Mouse (Mus musculus) left cerebral cortex, adult 2 months (tissue): ENCODE results near the gene Hspa1l. TPM values are rescaled to one million over a fixed set of nuclear protein-coding genes. Genes with fewer than 3 reads are reported as not detected.
"Not testable (repeated sequence)": the region's sequence is repeated elsewhere in the genome, so short reads cannot be mapped to it uniquely, and the experiment has no call there.

ENCODE experiments used
- DNase-seq, 2 experiments: peaks; one replicate each; pipeline ENCODE4 v3.0.0; 2021 to 2022; ENCODE audit warnings: low spot score in 2 of 2, mixed read lengths in 1 of 2; ENCODE audit errors: extremely low spot score in 1 of 2
- H3K27ac ChIP-seq: fragments of 200-600 bp; 2 replicates; pipeline ENCODE4 v1.8.1; 2022
- H3K4me3 ChIP-seq: fragments of 200-600 bp; 2 replicates; pipeline ENCODE4 v1.8.1; 2022
- CTCF ChIP-seq: fragments of 200-600 bp; IDR thresholded peaks from 2 replicates; pipeline ENCODE4 v1.8.1; 2022; ENCODE audit warnings: antibody characterized with exemption, mild to moderate bottlenecking, moderate library complexity
- intact Hi-C: fragments of 180-260 bp; cut with DNase I; formaldehyde crosslinking; loops from one replicate; pipeline ENCODE4 v1.15.1; 2025
- long read RNA-seq, 2 experiments: library from polyadenylated mRNA; stranded (forward); transcript quantifications; one replicate each; pipeline ENCODE4 v2.0.0; 2021; ENCODE audit warnings: borderline mapping rate in 2 of 2
- total RNA-seq, 2 experiments: library from RNA; stranded (reverse); gene quantifications; 2 replicates each; pipeline ENCODE4 v1.2.3; 2021

The Hspa1l gene
- under 1 TPM; 0.34 to 0.42 TPM for total RNA-seq
- long read RNA-seq, experiment 1 = 0 reads
- long read RNA-seq, experiment 2 = 0 reads

GRCm38 (mm10) chr17:34972069-34972749 lies at the start of gene Hspa1l, which contains the start of gene Hspa1a:
Hspa1l (plus strand) TSS chr17:34972703.
Hspa1a (minus strand) TSS chr17:34972156.
- Histone ChIP-seq H3K4me3 (peak within 1 kb of the TSS; percentile 52), H3K27ac (peak within 1 kb of the TSS; percentile 29; the same call in 1 of the 2 replicates)
- peak; percentile 73 to 74 for DNase-seq
- intact Hi-C loops = not testable (repeated sequence)

- DNase-seq = no peak
- intact Hi-C loops = no loop called here
- Histone ChIP-seq H3K4me3 (no peak overlapping the region), H3K27ac (no peak overlapping the region)
- peak; percentile 16 for TF ChIP-seq CTCF
Observed at GRCm38 (mm10) chr17:34922939-34923338, 49.6 kb upstream of the Hspa1l start.

- TF ChIP-seq CTCF = no peak
- intact Hi-C loops = no loop called here
- Histone ChIP-seq H3K27ac (no peak overlapping the region), H3K4me3 (no peak overlapping the region)
- no peak for DNase-seq
Observed at GRCm38 (mm10) chr17:34924258-34924657, 48.2 kb upstream of the Hspa1l start.

GRCm38 (mm10) chr17:34927306-34928019 lies 45.0 kb upstream of the Hspa1l start:
- intact Hi-C loops = no loop called here
- TF ChIP-seq CTCF = no peak
- peak in 1 of 2 experiments; percentile 33 for DNase-seq
- H3K4me3 ChIP-seq = no peak overlapping the region
- peak overlapping the region; percentile 50; the same call in 1 of the 2 replicates for H3K27ac ChIP-seq

GRCm38 (mm10) chr17:34928841-34929240 lies 43.7 kb upstream of the Hspa1l start:
- intact Hi-C loops = no loop called here
- TF ChIP-seq CTCF = no peak
- Histone ChIP-seq H3K27ac (no peak overlapping the region), H3K4me3 (no peak overlapping the region)
- no peak for DNase-seq

GRCm38 (mm10) chr17:34931061-34931734 lies 41.3 kb upstream of the Hspa1l start, which contains the start of gene Neu1:
Neu1 (plus strand) TSS chr17:34931253.
- peak within 1 kb of the TSS; percentile 75 for H3K4me3 ChIP-seq
- TF ChIP-seq CTCF = peak; percentile 78
- intact Hi-C loops = loop anchor here (2.0 kb wide), 2 partner anchors 20 to 32 kb away; partner anchors contain the start of genes C2 and Ehmt2
- H3K27ac ChIP-seq = peak within 1 kb of the TSS; percentile 90
- peak; percentile 97 for DNase-seq

GRCm38 (mm10) chr17:34931735-34932098 lies 40.8 kb upstream of the Hspa1l start:
- H3K4me3 ChIP-seq = peak overlapping the region; percentile 75
- no peak for TF ChIP-seq CTCF
- DNase-seq = peak; percentile 39 to 44
- H3K27ac ChIP-seq = peak overlapping the region; percentile 90
- intact Hi-C loops = loop anchor here (2.0 kb wide), 2 partner anchors 19 to 33 kb away; partner anchors contain the start of genes C2 and Ehmt2

GRCm38 (mm10) chr17:34932287-34932686 lies 40.2 kb upstream of the Hspa1l start:
- Histone ChIP-seq H3K4me3 (peak overlapping the region; percentile 75), H3K27ac (no peak overlapping the region; the same call in 1 of the 2 replicates)
- no peak for DNase-seq
- intact Hi-C loops = no loop called here
- TF ChIP-seq CTCF = no peak

- intact Hi-C loops = no loop called here
- TF ChIP-seq CTCF = no peak
- H3K4me3 ChIP-seq = no peak overlapping the region
- no peak for DNase-seq
- no peak overlapping the region for H3K27ac ChIP-seq
Observed at GRCm38 (mm10) chr17:34934031-34934430, 38.5 kb upstream of the Hspa1l start.

GRCm38 (mm10) chr17:34934830-34935229 lies 37.7 kb upstream of the Hspa1l start:
- Histone ChIP-seq H3K4me3 (no peak overlapping the region), H3K27ac (no peak overlapping the region)
- intact Hi-C loops = no loop called here
- no peak for TF ChIP-seq CTCF
- DNase-seq = no peak

GRCm38 (mm10) chr17:34937960-34938505 lies 34.5 kb upstream of the Hspa1l start:
- Histone ChIP-seq H3K4me3 (no peak overlapping the region), H3K27ac (no peak overlapping the region)
- intact Hi-C loops = no loop called here
- TF ChIP-seq CTCF = no peak
- no peak for DNase-seq
